Mouse (Mus musculus) T-helper 17 cell (primary cell): ENCODE measurements around the gene Ccdc51.
"Not testable (repeated sequence)": the region's sequence is repeated elsewhere in the genome, so short reads cannot be mapped to it uniquely, and the experiment has no call there.

ENCODE experiments used
- in situ Hi-C, 2 experiments: fragments of 300-600 bp; cut with MboI, MseI; formaldehyde crosslinking; loops; 1 replicate in 1 of 2; 2 replicates in 1 of 2; pipeline ENCODE4 v1.15.1; 2025; ENCODE audit warnings: high pct_unique_total_duplicates in 2 of 2

The Ccdc51 gene

GRCm38 (mm10) chr9:109113331-109113730 is 31.0 kb downstream of the Ccdc51 start:
- in situ Hi-C loops, result no loop called here

GRCm38 (mm10) chr9:109114276-109114675 is 32.0 kb downstream of the Ccdc51 start:
- in situ Hi-C loops, result no loop called here

GRCm38 (mm10) chr9:109114871-109115270 is 32.6 kb downstream of the Ccdc51 start:
- in situ Hi-C loops, result loop anchor here (5.0 kb wide), 2 partner anchors 108 to 113 kb away; no protein-coding TSS in a partner anchor

GRCm38 (mm10) chr9:109116205-109116604 is 33.9 kb downstream of the Ccdc51 start:
- in situ Hi-C loops, result loop anchor here (5.0 kb wide), 2 partner anchors 109 to 114 kb away; no protein-coding TSS in a partner anchor

- in situ Hi-C loops, result loop anchor here (5.0 kb wide), 2 partner anchors 111 to 116 kb away; no protein-coding TSS in a partner anchor
Measured at GRCm38 (mm10) chr9:109118106-109118505, 35.8 kb downstream of the Ccdc51 start.

- in situ Hi-C loops, result loop anchor here (5.0 kb wide), 2 partner anchors 112 to 117 kb away; no protein-coding TSS in a partner anchor
Measured at GRCm38 (mm10) chr9:109119571-109119970, 37.3 kb downstream of the Ccdc51 start.

GRCm38 (mm10) chr9:109120956-109121355 is 38.7 kb downstream of the Ccdc51 start:
- in situ Hi-C loops, result no loop called here

- in situ Hi-C loops, result no loop called here
Measured at GRCm38 (mm10) chr9:109122553-109123085, 40.3 kb downstream of the Ccdc51 start.

GRCm38 (mm10) chr9:109123266-109123665 is 41.0 kb downstream of the Ccdc51 start:
- in situ Hi-C loops, result no loop called here

- in situ Hi-C loops, result no loop called here
Measured at GRCm38 (mm10) chr9:109124164-109124563, 41.9 kb downstream of the Ccdc51 start.

- in situ Hi-C loops, result no loop called here
Measured at GRCm38 (mm10) chr9:109125043-109125442, 42.8 kb downstream of the Ccdc51 start.

- in situ Hi-C loops, result no loop called here
Measured at GRCm38 (mm10) chr9:109125481-109125880, 43.2 kb downstream of the Ccdc51 start.

- in situ Hi-C loops, result no loop called here
Measured at GRCm38 (mm10) chr9:109127076-109127475, 44.8 kb downstream of the Ccdc51 start.

GRCm38 (mm10) chr9:109128211-109128610 is 45.9 kb downstream of the Ccdc51 start:
- in situ Hi-C loops, result no loop called here

- in situ Hi-C loops, result no loop called here
Measured at GRCm38 (mm10) chr9:109130076-109130475, 47.8 kb downstream of the Ccdc51 start.

- in situ Hi-C loops, result not testable (repeated sequence)
Measured at GRCm38 (mm10) chr9:109140414-109140813, 58.1 kb downstream of the Ccdc51 start.
